Mouse (Mus musculus): ENCODE data around the gene Gm49325.

Gene Gm49325

DNA sequence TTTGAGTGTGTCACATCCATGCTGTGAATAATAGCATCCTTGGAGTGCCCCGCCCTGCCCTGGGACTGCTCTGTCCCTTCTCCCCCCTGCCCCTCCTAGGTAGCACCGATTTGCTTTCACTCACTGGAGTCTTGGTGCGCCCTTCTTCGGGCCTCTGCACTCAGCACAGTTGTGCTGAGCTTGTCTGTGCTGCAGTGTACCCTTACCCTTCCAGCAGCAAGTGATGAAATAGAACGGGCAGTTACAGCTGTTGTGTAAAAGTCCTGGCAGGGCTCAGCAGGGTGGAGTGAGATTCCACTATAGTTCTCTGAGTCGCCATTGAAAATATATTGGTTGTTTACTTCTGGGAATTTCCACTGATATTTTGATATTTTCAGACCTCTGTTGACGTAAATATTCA is 20.0 kb downstream of the Gm49325 start:
- no peak for DNase-seq (ENCODE audit: low spot score)

- no peak for DNase-seq (ENCODE audit: low spot score)
These were observed 20.6 kb downstream of the Gm49325 start for GRCm38 (mm10) chr10:77626591-77626990.

DNA sequence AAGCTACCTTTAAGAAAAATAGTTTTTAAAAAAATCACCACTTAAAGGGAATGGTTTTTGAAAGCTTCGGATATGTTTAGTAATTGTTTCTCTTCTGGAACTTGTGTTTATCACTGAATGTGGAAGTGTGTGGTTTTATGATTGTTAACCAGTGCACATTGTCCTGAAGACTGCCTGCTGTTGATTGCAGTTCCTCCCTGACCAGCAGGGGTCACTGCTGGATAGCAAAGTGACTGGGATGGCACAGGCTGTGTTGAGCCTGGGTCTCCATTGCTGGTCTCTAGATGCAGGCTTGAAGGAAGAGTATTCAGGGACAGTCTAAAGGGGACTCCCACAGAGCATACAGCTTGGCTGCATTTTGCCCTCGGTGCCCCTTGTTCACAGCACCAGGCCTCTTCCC is 21.5 kb downstream of the Gm49325 start:
- peak; percentile 90 for DNase-seq (ENCODE audit: low spot score)

GRCm38 (mm10) chr10:77629163-77629562 is 23.2 kb downstream of the Gm49325 start:
- DNase-seq (ENCODE audit: low spot score), result no peak

DNA sequence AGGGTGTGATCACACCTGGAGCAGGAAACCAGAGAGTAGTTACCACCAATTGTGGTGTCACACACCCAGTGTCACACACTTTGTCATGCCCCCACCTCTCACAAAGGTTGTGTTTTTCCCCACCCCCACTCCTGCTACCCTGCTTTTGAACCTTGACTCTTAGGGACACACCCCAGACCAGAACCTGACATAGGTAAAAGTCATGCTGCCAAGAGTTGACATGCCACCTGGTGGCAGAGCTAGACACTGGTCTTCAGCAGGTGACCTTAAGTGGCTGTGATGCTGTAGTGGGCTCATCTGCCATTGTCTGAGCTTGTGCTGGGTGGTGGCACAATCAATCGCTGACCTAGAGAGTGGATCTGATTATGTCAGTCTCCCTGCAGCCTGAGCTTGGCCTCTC is 24.0 kb downstream of the Gm49325 start:
- no peak for DNase-seq (ENCODE audit: low spot score)

DNA sequence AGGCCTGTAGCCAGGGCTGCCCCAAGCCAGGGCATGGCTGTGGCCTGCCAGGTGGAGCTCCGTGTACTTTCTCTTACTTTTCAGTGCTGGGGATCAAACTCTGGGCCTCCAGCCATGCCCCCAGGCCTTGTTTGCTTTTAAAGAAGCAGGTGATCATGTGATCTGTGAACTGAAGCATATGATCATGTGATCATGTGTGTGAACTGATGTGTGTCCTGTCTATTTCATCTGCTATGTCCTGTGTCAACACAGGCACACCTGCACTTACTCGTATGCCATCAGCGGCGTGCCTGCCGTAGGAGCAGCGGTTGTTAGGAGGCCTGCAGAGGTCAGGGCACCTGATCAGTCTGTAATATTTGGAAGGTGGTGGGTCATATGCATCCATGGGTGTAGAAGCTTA is 28.0 kb downstream of the Gm49325 start:
- no peak for DNase-seq (ENCODE audit: low spot score)

GRCm38 (mm10) chr10:77634452-77635231 is 28.6 kb downstream of the Gm49325 start:
- DNase-seq (ENCODE audit: low spot score), result no peak

DNA sequence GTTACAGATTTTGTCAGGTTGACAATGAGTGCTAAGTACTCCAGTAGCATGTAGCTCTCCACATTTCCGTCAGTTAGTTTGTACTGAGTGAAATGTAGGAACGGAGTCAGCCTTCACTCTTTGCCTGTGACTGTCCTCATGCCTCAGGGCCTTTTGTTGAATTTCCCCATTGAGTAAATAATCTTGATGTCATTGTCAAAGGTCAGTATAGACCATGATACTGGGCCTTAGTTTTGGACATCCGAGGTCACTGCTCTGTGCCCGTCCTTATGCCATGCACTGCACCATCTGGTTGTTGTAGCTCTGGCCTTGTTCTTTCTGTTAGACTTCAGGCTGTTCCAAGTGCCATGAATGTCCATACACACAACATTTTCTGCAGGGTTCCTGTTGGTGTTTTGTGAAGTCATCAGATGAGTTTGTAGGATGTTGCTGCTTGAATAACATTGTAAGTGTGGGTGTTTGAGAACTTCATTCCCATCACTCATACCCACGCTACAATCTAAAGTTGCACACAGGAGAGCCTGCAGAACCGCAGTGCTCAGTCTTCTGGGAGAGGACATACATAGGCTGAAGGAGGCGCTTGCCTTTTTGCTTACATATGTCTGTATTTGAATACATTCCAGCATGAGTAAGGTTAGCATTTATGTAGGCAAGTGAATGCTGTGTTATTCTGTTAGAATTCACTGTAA is 30.4 kb downstream of the Gm49325 start:
- no peak for DNase-seq (ENCODE audit: low spot score)

GRCm38 (mm10) chr10:77638956-77639355 is 33.0 kb downstream of the Gm49325 start:
- no peak for DNase-seq (ENCODE audit: low spot score)

DNA sequence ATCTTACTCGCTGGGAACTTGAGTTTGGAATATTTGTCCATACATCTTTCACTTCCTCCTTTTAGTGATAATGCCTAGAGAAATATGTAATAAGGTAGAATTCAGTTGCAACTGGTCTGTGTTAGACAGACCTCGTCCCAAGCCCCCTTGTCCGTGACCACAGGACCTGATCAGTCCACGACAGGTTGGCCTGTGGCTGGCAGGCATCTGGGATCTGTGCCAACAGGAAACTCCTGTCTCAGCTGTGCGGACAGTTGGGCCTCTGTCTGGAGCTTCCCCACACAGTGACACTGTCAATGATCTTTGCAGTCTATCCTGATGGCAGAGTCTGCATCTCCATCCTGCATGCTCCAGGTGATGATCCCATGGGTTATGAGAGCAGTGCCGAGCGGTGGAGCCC is 37.2 kb downstream of the Gm49325 start:
- DNase-seq (ENCODE audit: low spot score), result no peak

- no peak for DNase-seq (ENCODE audit: low spot score)
These were observed 39.6 kb downstream of the Gm49325 start for GRCm38 (mm10) chr10:77645571-77645970.

DNA sequence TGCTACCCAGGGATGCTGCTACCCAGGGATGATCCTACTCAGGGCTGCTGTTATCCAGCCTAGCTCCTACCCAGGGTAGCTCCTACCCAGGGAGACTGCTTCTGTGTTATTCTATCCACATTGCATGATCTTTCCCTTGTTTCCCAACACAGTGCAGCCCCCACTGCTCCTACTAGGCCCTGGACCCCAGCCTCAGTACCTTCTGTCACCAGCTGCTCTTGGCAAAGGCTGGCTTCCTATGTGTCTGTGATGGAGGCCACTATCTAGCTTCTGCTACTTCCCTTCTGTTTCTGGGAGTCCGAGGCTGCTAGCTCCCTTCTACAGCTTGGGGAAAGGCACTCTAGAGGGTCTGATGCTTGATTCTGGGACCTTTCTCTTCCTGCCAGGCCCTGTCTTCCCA is 41.5 kb downstream of the Gm49325 start:
- DNase-seq (ENCODE audit: low spot score), result no peak

GRCm38 (mm10) chr10:77647901-77648300 is 41.9 kb downstream of the Gm49325 start:
- DNase-seq (ENCODE audit: low spot score), result no peak

DNA sequence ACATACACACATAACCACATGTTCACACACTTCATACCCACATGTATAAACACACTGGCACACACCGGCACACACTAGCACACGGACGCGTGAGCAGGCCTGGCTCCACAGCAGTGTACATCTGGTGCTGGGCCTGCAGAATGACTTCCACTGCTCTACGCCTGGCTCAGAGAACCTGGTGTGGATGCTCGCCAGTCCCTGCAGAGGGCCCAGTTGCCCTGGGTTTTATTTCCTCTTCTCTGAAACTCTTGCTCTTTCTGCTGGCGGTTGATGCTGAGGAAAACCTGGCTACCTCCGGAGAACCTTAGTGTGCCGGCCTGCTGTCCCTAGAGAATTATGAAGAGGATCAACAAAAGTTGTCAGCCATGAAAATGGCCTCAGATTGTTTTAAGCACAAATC is 46.0 kb downstream of the Gm49325 start:
- no peak for DNase-seq (ENCODE audit: low spot score)

- no peak for DNase-seq (ENCODE audit: low spot score)
These were observed 52.4 kb downstream of the Gm49325 start for GRCm38 (mm10) chr10:77658286-77658994.

DNA sequence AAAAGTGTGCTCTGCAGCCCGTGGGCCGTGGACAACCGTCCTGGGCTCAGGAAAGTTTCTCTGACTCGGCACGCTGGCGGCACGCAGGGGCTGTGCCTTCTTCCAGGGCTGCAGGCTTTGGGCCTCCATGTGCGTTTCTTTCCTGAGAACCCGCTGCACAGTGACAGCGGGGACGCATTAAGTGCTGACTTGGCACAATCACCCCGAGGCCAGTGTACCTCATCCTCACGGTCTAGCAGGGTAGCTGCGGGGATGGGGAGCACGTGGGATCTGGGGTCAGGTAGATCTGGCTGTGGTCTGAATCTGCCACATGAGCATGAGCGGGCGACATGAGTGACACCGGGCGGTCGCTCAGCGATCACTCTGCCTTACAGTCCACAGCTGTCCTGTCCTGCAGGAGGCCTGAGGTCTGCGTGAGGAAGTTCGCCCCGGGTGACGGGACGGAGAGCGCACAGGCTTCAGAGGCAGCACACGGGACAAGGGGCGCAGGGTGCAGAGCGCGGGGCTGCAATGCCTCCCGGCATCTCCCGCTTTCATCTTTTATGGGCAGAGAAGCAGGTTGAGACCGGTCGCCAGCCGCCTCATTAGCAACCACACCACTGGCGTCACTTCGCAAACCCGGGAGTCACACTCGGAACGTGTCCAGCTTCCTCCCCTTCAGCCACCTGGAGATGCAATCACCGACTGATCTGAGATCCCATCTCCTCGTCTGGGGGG is 58.1 kb downstream of the Gm49325 start:
- DNase-seq (ENCODE audit: low spot score), result no peak

GRCm38 (mm10) chr10:77666342-77666741 is 60.3 kb downstream of the Gm49325 start:
- DNase-seq (ENCODE audit: low spot score), result no peak

GRCm38 (mm10) chr10:77667402-77667801 is 61.4 kb downstream of the Gm49325 start:
- no peak for DNase-seq (ENCODE audit: low spot score)

DNA sequence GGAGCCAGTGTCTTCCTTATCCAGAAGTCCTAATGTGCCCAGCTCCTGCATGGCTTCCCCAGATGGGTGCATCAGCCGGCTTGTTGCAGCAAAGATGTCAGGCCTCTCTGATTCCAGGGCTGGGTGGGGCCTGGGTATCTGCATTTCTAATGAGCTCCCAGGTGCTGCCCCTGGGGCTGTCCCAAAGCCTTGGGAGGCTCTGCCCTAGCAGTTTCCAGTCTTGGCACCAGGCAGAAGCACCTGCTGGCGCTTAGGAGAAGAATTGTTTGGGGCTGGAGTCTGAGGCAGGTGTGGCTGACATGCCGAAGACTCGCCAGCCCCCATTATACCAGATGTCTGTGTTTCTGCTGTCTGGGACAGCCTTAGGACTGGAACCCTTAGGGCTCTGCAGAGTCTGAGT is 64.7 kb downstream of the Gm49325 start:
- DNase-seq (ENCODE audit: low spot score), result no peak

- DNase-seq (ENCODE audit: low spot score), result no peak
These were observed 65.5 kb downstream of the Gm49325 start for GRCm38 (mm10) chr10:77671519-77671918.

DNA sequence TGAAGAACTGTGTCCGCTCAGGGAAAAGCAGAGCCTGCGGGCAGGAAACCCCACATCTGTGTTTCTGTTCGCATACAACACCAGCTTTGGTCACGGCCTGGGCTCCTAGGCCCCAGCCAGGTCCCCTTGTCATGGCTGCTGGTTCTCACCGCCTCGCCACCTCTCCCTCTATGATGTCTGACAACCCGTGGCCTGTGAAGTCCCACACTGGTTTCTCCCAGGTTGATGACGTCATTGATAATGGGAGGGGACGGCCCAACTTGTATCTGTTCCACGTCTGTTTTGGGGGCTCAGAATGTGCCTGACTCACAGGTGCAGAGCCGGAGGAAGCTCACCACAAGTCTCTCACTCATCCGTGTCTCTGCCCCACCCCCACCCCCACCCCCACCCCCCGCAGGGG is 67.8 kb downstream of the Gm49325 start:
- no peak for DNase-seq (ENCODE audit: low spot score)

GRCm38 (mm10) chr10:77677562-77677961 is 71.6 kb downstream of the Gm49325 start:
- DNase-seq (ENCODE audit: low spot score), result no peak
